Mouse (Mus musculus) forebrain, embryonic 14.5 days (tissue): ENCODE measurements around the gene Elk3. TPM values are rescaled to one million over a fixed set of nuclear protein-coding genes. Genes with fewer than 3 reads are reported as not detected.

Source experiments
- ATAC-seq: fragments of 200-750 bp; cut with Nextera tagmentation; 2 replicates; pipeline ENCODE4 v1.8.0; 2017; ENCODE audit warnings: mild to moderate bottlenecking, moderate library complexity
- DNase-seq: peaks from one replicate; pipeline ENCODE4 v3.0.0-alpha.2; 2015; ENCODE audit warnings: low spot score
- H3K27ac ChIP-seq: fragments of 300-500 bp; sonication (generic); 2 replicates; pipeline ENCODE4 v1.5.1; 2014; ENCODE audit warnings: low read depth, mild to moderate bottlenecking, control low read depth, low read length, moderate library complexity
- H3K27me3 ChIP-seq: fragments of 300-500 bp; sonication (generic); replicated peaks from 2 replicates; pipeline ENCODE4 v1.6.1; 2014; ENCODE audit warnings: low read length, control low read depth, mixed read lengths; ENCODE audit not compliant: control insufficient read depth, insufficient read depth
- H3K36me3 ChIP-seq: fragments of 300-500 bp; sonication (generic); 2 replicates; pipeline ENCODE4 v1.6.1; 2014; ENCODE audit warnings: low read length, control low read depth; ENCODE audit not compliant: control insufficient read depth, insufficient read depth
- H3K4me1 ChIP-seq: fragments of 300-500 bp; sonication (generic); 2 replicates; pipeline ENCODE4 v1.6.1; 2014; ENCODE audit warnings: antibody characterized with exemption, low read length, control low read depth; ENCODE audit not compliant: control insufficient read depth, insufficient read depth
- H3K4me2 ChIP-seq: fragments of 300-500 bp; sonication (generic); 2 replicates; pipeline ENCODE4 v1.6.1; 2014; ENCODE audit warnings: mild to moderate bottlenecking, control low read depth, low read length
- H3K4me3 ChIP-seq: fragments of 300-500 bp; sonication (generic); 2 replicates; pipeline ENCODE4 v1.5.1; 2014; ENCODE audit warnings: low read depth, low read length, control low read depth
- H3K9ac ChIP-seq: fragments of 300-500 bp; sonication (generic); 2 replicates; pipeline ENCODE4 v1.6.1; 2014; ENCODE audit warnings: mild to moderate bottlenecking, low read length, control low read depth, moderate library complexity
- H3K9me3 ChIP-seq: fragments of 300-500 bp; sonication (generic); replicated peaks from 2 replicates; pipeline ENCODE4 v1.6.1; 2016; ENCODE audit warnings: low read length, control low read depth, mixed read lengths; ENCODE audit not compliant: control insufficient read depth
- WGBS: fragments of 180-500 bp; shearing (Covaris S2); extraction: QIAGEN DNeasy Blood & Tissue Kit; methylation state at CpG from one replicate; pipeline ENCODE4 v1.1.7; 2014; 5-methylcytosine and 5-hydroxymethylcytosine counted together
- polyA plus RNA-seq: library from polyadenylated mRNA; unstranded; fragments of >200 nt; fragmentation: Nextera tagmentation; extraction: Ambion mirVana; gene quantifications from 2 replicates; pipeline ENCODE4 v1.2.1, GENCODE M21; 2014

Elk3 gene
- polyA plus RNA-seq, 1 experiment from 2014 or later: 7.0 TPM

DNA sequence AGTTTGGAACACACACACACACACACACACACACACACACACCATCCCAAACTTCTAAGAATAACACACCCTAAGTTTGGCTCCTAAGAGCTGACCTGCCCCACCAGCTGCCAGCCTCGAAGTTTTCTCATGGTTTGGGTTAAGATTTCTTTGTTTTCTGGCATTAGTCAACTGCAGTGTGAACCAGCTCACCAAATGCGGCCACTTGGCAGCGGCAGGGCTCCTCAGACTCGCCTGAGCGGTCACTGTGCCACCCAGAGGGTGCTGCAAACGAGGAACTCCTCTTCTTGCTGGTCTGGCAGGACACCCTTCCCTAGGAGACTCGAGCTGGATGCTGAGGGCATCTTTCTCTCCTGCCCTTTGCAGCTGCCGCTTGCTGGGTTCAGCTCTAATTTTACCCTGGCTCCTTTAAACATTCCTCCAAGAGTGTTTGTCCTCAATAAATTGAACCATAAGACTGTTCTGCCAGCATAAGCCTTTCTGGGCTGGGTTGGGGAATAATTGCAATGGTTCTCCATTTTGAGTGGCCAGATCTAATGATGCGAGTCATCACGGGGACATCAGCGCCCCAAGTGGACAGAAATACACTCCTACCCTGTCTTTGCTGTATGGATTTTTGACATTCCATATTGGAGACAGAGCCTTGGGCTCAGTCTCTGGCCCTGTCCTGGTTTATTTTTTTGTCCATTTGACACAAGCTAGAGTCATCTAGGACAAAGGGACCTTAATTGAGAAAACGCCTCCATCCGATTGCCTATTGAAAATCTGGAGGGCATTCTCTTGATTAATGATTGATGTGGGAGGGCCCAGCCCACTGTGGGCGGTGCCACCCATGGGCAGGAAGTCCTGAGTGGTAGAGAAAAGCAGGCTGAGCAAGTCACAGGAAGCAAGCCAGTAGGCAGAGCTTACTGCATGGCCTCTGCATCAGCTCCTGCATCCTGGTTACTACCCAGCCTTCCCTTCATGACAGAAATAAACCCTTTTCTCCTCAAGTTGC is 37.7 kb downstream of the Elk3 start:
- WGBS: 71% methylated on average over 14 of the region's 14 CpGs
- DNase-seq: no peak
- H3K4me3 ChIP-seq: no peak overlapping the region

DNA sequence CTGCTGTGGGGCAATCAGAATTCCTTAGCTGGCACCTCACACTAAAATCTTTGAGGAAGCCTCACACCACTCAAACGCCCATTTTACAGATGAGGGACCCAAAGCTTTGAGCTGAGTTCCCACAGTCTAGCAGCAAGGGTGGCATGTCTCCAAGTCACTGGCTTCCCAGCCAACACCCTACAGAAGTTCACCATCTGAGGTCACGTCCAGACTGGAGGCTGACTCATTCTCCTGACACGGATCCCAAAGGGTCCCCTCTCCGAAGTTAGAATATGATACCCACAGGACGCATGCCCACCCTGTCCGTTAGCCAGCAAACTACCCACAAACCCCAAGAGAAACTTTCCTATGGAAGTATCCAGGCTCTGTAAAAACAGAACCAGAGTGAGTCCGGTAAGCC is 39.1 kb downstream of the Elk3 start:
- no peaks in the 10 kb centered on the region for H3K9me3 ChIP-seq
- DNase-seq: no peak
- H3K27ac ChIP-seq: no peak overlapping the region
- peaks cover 27% of the 10 kb centered on the region for H3K4me1 ChIP-seq
- H3K4me2 ChIP-seq: no peak overlapping the region
- H3K27me3 ChIP-seq: no peaks in the 10 kb centered on the region
- WGBS: 90% methylated on average over 7 of the region's 7 CpGs
- H3K9ac ChIP-seq: no peak overlapping the region
- no peaks in the 10 kb centered on the region for H3K36me3 ChIP-seq
- no peak for ATAC-seq
- H3K4me3 ChIP-seq: no peak overlapping the region

More for the DNA sequence above, 37.7 kb downstream of the Elk3 start:
- H3K4me2 ChIP-seq: no peak overlapping the region
- no peak overlapping the region for H3K9ac ChIP-seq
- no peaks in the 10 kb centered on the region for H3K27me3 ChIP-seq
- no peak for ATAC-seq
- no peaks in the 10 kb centered on the region for H3K36me3 ChIP-seq
- peaks cover 32% of the 10 kb centered on the region for H3K4me1 ChIP-seq
- no peaks in the 10 kb centered on the region for H3K9me3 ChIP-seq
- H3K27ac ChIP-seq: no peak overlapping the region

DNA sequence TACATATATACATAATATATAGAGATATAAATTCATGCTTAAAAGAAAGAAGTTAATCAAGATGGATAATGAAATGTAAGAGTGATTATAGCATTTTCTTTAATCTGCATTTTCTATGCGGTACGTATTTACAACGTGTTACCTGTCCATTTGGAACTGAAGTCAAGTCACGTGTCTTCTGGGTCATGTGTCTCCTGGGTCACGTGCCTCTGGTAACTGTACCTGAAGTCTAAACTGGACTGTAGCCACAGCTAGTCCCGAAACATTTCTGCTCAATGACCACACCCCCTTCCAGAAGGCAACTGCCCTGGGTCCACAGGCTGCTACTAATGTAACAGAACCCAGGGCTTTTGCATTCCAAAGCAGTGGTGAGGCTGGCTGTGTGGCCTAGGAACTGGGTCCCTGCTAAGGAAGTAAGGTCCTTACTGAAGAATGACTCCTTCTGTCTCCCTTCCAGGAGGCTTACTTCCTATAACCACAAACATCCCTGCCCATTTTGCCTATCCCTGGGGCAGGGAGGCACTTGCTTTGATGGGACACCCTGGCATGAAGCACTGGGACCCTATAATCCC is 40.0 kb downstream of the Elk3 start:
- Histone ChIP-seq H3K9ac (no peak overlapping the region), H3K9me3 (no peaks in the 10 kb centered on the region), H3K27ac (no peak overlapping the region), H3K27me3 (no peaks in the 10 kb centered on the region), H3K4me3 (no peak overlapping the region), H3K36me3 (no peaks in the 10 kb centered on the region), H3K4me1 (peaks cover 19% of the 10 kb centered on the region), H3K4me2 (no peak overlapping the region)
- ATAC-seq (no peak), DNase-seq (no peak)
- 96% methylated on average over 6 of the region's 6 CpGs for WGBS

DNA sequence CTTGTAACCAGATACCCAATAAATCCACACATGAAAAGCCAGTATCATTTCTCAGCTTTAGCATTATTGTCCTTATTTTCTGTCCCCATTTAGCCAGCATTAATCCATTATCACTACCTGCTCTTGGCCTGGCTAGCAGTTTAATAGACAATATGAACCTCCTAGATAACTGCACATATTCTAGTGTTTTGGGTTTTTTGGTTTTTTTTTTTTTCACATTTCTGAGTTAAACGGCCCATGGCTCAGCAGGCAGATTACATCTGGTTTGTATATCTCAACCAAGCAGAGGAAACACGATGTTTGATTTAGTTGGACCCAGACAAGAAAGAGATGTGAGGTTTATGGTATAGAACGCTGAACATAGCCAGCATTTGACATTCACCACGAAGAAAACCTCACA is 41.2 kb downstream of the Elk3 start:
- H3K4me3 ChIP-seq: no peak overlapping the region
- H3K27me3 ChIP-seq: no peaks in the 10 kb centered on the region

DNA sequence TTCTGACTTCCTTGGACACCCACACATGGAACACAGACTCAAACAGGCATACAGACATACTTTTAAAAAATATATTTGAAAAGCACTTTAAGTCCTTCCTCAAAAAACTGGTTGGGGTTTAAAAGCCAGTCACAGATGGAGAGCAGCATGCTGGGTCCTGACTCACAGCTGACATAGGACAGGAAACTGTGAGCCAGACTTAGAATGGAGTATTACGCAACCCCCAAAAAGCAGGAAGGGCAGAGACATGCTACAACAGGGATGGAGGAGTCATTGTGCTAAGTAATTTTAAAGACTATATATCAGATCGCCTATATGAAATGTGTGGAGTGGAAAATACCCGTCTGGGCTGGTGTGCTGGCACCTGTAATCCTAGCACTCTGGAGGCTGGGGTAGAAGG is 42.6 kb downstream of the Elk3 start:
- Histone ChIP-seq H3K27ac (no peak overlapping the region), H3K4me1 (peaks cover 16% of the 10 kb centered on the region), H3K9me3 (no peaks in the 10 kb centered on the region), H3K36me3 (no peaks in the 10 kb centered on the region), H3K4me3 (no peak overlapping the region), H3K9ac (no peak overlapping the region), H3K4me2 (no peak overlapping the region), H3K27me3 (no peaks in the 10 kb centered on the region)
- 95% methylated on average over 3 of the region's 3 CpGs for WGBS
- DNase-seq (no peak), ATAC-seq (no peak)

More for the DNA sequence above, 41.2 kb downstream of the Elk3 start:
- Histone ChIP-seq H3K9me3 (no peaks in the 10 kb centered on the region), H3K4me1 (peaks cover 8% of the 10 kb centered on the region; the same call in 1 of the 2 replicates), H3K36me3 (no peaks in the 10 kb centered on the region), H3K4me2 (no peak overlapping the region), H3K27ac (no peak overlapping the region), H3K9ac (no peak overlapping the region)
- WGBS: 80% methylated on average over 4 of the region's 4 CpGs
- ATAC-seq: no peak
- DNase-seq: no peak

DNA sequence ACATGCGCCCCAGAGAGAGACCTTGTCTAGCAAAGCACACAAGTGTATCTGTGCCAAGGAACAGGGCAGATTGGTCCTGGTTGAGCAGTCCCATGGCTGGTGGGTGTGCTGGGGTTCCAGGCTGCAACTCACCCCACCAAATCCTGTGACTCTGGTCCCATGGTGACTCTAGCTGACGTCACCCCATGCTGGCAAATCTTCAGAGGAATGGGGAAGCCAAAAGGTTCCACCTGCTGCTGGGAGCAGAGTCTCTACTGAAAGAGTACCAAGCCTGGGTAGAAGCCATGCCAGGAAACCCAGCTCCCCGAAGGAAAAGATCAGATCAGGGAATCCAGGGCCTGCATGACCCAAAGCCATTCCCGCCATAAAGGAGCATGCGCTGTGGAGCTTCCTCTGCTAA is 43.4 kb downstream of the Elk3 start:
- WGBS: 92% methylated on average over 5 of the region's 5 CpGs
- Histone ChIP-seq H3K36me3 (no peaks in the 10 kb centered on the region), H3K4me1 (peaks cover 22% of the 10 kb centered on the region), H3K9ac (no peak overlapping the region), H3K27ac (no peak overlapping the region), H3K4me2 (no peak overlapping the region), H3K9me3 (no peaks in the 10 kb centered on the region), H3K4me3 (no peak overlapping the region), H3K27me3 (no peaks in the 10 kb centered on the region)
- ATAC-seq (no peak), DNase-seq (no peak)

DNA sequence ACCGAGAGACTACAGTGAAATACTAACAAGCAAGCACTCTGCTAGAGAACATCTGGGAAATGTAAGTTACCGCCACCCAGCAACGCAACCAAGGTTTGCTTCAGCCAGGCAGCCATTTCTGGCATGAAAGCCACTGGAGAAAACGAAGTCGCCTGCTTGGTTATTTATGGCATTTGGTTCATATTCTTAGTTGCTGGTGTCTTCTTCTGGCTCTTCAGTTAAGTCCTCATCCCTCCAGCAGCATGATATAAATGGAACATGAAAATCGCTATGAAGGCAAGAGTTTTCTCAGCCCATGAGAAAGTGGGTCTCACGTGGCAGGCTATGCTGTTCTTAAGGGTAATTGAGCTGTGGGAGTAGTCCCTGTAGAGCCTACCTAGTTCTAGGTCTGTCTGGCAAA is 44.4 kb downstream of the Elk3 start:
- Histone ChIP-seq H3K9ac (no peak overlapping the region), H3K27me3 (no peaks in the 10 kb centered on the region), H3K36me3 (no peaks in the 10 kb centered on the region), H3K4me3 (no peak overlapping the region), H3K9me3 (no peaks in the 10 kb centered on the region), H3K27ac (no peak overlapping the region), H3K4me2 (no peak overlapping the region), H3K4me1 (peaks cover 32% of the 10 kb centered on the region)
- ATAC-seq: no peak
- no peak for DNase-seq
- WGBS: 96% methylated on average over 7 of the region's 7 CpGs

DNA sequence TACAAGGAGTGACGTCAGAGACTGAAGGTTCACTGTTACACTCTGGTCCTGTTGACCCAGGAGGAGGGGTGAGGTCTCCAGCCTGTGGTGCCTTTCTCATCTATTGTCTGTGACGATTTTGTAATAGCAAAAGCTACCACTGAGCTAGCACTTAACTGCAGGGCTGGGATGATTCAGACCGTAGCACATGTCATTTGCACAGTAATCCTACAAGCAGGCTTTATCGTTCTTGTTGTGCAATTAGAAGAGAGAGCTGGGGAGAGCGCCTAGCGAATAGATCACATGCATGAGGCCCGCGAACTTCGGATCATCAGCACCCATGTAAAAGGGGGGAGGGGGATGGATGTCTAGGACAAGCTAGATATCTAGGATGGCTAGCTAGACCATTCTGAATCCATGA is 45.1 kb downstream of the Elk3 start:
- Histone ChIP-seq H3K27ac (no peak overlapping the region), H3K4me1 (peaks cover 38% of the 10 kb centered on the region), H3K4me3 (no peak overlapping the region), H3K9me3 (no peaks in the 10 kb centered on the region), H3K9ac (no peak overlapping the region), H3K36me3 (no peaks in the 10 kb centered on the region), H3K4me2 (no peak overlapping the region), H3K27me3 (no peaks in the 10 kb centered on the region)
- ATAC-seq: no peak
- DNase-seq: no peak
- WGBS: 88% methylated on average over 9 of the region's 9 CpGs

DNA sequence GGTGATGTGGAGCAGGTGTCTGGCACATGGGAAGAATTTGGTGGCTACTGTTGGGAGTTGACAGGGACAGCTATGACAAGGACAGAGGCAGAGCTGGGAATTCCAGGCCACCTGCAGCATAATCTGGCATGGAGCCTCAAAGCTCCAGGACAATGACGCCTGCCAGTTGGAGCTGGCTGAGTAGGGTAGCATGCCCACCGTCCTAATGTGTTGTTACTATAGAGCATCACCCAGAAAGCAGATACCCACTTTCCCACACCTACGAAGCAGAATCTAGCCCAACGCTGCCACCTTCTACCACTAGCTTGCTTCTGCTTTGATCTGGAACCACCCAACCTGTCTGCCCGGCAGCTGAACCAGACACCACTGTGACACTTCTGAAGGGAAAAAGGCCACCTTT is 46.9 kb downstream of the Elk3 start:
- H3K27ac ChIP-seq: peak overlapping the region; percentile 60; the same call in 1 of the 2 replicates
- ATAC-seq (no peak), DNase-seq (no peak)
- no peaks in the 10 kb centered on the region for H3K9me3 ChIP-seq
- H3K4me2 ChIP-seq: peak overlapping the region; percentile 29; the same call in 1 of the 2 replicates
- H3K9ac ChIP-seq: peak overlapping the region; percentile 13; the same call in 1 of the 2 replicates
- no peak overlapping the region for H3K4me3 ChIP-seq
- no peaks in the 10 kb centered on the region for H3K36me3 ChIP-seq
- no peaks in the 10 kb centered on the region for H3K27me3 ChIP-seq
- 47% methylated on average over 5 of the region's 5 CpGs for WGBS
- peaks cover 49% of the 10 kb centered on the region for H3K4me1 ChIP-seq
